Mouse (Mus musculus) spleen, adult 18-20 months (tissue): ENCODE measurements around the gene Engase.

ENCODE experiments used
- DNase-seq, 2 experiments: peaks; one replicate each; pipeline ENCODE4 v3.0.0; 2022; ENCODE audit warnings: mixed read lengths in 2 of 2

Engase gene

DNA sequence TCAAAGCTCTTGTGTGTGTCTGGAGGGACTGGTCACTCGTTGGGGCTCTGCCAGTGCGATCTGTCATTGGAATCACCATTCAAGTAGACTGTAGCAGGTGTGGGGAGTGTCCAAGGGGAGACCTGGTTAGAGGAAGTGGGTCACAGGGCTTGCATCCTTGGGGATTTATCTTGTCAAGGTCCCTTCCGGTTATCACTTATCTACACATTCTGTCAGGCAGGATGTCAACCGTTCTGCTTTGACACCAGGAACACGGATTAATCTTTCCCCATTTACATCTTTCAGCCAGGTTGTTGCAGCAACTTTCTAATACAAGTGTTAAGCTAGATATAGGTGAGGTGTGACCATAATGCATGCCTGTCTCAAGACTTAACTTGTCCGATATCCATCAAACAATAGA, 20.8 kb upstream of the Engase start:
- DNase-seq, result no peak

DNA sequence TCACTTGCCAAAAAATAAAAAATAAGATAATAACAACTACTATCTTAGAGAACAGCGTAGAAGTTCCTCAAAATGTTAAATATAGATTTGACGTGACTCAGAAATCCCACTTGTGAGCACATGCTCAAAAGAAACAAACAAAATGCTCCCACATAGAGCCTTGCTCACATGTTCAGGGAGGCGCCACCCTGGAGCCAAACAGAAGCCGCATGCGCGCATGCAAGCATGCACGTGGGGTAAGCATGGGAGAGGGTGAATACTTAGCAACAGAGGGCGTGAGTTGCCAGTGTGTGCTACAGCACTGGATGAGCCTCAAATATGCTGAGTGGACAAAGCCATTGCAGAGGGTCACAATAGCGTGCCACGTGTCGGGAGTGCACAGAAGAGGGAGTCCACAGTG, 19.7 kb upstream of the Engase start:
- DNase-seq, result no peak

DNA sequence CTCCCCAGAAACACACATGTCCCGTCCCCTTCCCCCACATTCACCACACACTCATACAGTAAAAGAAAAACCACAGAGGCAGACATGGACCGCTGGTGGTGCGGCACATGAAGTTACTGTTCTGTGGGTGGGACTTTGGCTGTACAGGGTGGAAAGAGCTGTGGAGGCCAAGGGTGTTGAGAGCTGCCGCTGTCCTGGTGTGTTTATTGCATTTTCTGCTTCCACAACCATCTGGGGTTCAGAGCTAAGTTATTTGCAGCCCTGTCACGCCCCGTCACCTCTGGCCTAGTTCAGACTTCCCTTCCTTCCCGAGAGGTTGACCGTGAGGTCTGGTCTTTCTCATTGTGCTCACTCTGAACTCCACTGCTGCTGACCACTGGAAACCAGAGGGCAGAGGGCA, 17.6 kb upstream of the Engase start:
- DNase-seq, result peak in 1 of 2 experiments; percentile 36

- no peak for DNase-seq
Observed at GRCm38 (mm10) chr11:118459536-118459935, 17.1 kb upstream of the Engase start.

DNA sequence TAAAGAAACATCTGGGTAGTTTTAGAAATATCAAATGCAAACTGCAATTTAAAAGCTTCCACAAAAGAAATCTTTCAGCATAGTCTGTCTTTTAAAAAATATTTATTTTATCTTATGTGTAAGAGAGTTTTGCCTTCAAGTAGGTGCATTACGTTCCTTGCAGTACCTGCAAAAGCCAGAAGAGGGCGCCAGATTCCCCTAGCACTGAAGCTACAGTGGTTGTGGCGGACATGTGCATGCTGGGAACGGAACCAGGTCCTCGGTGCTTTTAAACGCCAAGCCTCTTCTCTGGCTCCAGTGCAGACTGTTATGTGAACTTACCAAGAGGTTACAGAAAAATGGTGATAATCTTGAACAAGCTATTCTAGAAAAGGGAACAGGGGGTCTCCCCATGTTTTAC, 16.3 kb upstream of the Engase start:
- peak in 1 of 2 experiments; percentile 21 for DNase-seq

- DNase-seq, result no peak
Observed at GRCm38 (mm10) chr11:118467441-118468035, 9.1 kb upstream of the Engase start.

DNA sequence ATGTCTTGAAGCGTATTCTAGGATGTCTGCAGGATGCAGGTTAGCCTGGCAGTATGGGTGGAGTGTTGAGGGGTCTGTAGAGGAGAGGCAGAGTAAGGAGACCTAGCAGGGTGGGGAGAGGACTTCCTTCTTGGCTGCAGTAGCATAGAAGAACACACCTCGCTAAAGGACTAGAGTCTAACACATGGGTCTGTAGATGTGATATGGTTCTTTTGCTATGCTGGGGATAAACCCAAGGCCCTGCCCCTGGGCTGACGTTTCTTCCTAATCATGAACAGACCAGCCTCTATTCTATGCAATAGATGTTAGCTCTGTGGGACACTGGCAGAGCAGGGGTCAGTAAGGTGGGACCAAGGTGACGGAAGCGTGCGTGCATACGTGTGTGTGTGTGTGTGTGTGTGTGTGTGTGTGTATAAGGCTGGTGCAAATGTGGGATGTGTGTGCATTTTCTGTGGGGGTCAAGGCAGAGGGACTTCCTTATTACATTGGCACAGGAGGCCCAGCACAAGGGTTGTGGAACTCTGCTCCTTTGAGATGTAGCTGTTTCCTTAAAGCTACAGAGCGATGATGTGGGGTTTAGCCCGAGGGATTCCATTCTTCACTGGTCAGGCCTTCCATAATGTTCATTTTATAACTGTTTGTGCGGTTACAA, 7.0 kb upstream of the Engase start:
- no peak for DNase-seq

DNA sequence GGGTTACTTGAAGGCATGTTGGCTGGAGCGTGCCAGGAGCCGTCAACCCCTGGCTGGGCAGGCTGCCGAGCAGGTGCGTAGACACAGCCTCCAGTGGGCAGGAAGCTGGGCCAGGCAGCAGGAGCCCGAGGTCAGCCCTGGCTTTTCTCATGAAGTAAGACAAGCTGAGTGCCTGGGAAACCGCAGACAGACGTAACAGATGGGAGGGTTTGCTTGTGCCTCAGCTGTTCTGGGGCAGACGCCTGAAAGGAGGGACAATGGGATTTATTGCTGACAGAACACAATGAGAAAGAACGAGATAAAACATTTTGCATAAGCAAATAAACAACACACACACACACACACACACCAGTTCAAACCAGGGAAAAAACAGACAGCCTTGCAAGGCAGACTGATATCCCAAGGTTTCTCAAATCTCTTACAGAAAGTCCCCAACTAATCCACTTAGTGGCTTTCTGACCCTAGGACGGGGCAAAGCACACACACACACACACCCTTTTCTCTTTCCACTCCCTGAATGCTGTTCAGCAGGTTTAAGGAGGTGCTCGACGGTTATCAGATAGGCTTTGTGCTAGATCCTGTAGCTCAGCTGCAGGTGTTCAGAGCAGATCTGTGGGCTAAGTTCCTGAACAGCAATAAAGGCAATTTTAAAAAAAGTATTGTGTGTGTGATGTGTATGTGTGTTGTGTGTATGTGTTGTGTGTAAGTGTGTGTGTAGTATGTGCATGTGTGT, 6.2 kb upstream of the Engase start:
- DNase-seq, result no peak

- DNase-seq, result no peak
Observed at GRCm38 (mm10) chr11:118471676-118472075, 5.0 kb upstream of the Engase start.

GRCm38 (mm10) chr11:118473161-118473560, 3.5 kb upstream of the Engase start:
- DNase-seq, result no peak

DNA sequence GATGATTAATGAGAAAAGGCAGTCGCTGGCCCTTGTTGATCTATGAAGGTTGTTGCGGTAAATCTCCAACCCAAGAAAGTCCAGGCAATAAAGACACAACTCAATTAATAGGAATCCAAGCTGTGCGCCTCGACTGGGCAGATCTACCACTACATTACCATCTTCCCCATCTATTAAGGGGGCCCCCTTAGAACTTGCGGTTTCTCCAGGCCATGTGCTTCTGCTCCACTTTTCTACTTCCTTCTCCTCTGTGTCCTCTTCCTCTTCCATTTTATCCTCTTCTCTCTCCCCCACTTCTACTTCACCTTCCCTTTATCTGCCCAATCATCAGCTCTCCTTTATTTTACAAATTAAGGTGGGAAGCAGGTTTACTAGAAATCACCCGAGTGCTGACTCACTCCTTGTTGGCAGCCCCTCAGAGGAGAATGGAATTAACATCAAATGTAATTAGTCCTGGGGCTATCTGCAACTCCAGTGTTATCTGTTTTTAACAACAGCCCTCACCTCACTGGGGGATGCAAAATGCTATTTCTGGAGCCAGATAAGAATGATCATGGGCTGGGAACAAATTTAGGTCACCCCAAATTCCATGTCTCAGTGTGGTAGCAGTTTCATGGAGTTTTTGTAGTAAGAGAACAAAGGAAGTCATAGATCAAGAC, 2.7 kb upstream of the Engase start:
- DNase-seq, result no peak

GRCm38 (mm10) chr11:118475496-118476083, 1.0 kb upstream of the Engase start:
- DNase-seq, result no peak

- DNase-seq, result no peak
Observed at GRCm38 (mm10) chr11:118479776-118480175, 3.1 kb downstream of the Engase start.

- DNase-seq, result no peak
Observed at GRCm38 (mm10) chr11:118481231-118481630, 4.6 kb downstream of the Engase start.

GRCm38 (mm10) chr11:118481751-118482150, 5.1 kb downstream of the Engase start:
- no peak for DNase-seq

DNA sequence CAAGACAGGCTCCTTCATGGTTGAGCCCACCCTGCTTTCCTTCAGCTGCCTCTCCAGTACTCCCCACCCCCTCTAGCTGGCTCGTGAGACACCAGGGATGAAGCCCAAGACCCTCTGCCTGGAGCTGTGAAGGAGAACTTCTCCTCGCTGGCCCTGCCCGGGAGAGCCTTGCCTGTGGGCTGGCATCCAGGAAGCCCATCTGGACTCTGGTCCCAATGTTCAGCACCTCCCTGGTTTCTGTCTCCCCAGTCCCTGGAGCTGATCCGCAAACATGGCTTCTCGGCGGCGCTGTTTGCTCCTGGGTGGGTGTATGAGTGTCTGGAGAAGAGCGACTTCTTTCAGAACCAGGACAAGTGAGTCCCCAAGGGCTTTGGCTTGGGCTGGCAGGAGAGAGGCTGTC, 7.5 kb downstream of the Engase start:
- no peak for DNase-seq

GRCm38 (mm10) chr11:118485338-118485737, 8.7 kb downstream of the Engase start:
- no peak for DNase-seq

- DNase-seq, result no peak
Observed at GRCm38 (mm10) chr11:118485780-118486179, 9.2 kb downstream of the Engase start.

DNA sequence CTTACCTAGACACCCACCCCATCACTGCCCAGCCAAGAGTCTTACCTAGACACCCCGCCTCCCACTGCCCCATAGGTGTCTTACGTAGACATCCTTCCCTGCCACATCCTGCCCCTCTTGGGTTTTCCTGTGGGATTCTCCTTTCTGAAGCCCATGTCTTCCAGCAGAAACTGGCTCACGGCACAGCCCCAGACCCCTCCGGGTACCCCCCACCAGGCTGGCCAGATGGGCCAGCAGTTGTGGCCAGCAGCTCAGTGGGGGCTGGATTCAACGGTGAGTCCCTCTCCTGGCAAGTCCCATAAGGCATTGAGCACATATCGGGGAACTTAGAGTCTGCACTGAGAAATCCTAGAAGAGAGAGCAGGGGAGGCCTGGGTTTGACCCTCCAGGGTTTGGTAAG, 9.7 kb downstream of the Engase start:
- no peak for DNase-seq

DNA sequence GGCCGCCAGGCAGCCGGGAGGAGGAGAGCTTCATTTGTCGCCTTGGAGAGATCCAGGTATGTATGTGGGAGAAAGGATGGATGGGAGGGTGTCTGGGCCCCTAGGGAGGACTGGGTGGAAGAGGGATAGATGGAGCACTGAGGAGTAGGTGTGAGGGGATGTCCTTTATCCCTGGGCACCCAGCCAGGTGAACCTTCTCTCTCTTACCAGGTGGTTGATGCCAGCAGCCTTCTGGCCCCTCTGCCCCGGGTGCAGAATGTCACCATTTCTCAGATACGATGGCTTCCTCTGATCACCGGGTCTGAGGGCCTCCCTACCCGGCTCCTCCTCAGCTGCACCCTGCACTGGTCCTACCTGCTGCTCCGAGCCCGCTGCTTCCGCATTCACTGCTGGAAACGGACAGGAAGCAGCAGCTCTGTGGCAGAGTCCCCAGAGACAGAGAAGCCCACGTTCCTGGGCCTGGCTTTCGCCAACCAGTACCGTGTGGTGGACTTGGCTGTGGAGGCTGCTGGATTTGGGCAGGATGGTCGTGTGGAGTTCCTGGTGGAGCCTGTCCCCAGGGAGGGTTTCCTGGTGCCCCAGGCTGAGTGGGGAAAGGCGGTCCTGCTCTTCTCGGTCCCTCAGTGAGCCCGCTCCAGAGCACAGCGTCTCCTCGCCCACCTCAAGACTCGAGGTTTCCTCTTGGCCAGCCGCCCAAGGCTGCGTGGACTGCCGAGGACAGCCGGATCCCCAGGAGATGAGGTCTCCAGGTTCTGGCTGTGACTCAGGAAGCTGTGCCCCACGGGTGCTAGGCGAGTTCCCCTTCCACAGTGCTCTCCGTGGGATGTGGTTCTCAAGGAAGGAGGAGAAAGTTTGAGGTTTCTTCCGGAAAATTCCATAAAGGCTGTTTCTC, 10.5 kb downstream of the Engase start:
- no peak for DNase-seq

DNA sequence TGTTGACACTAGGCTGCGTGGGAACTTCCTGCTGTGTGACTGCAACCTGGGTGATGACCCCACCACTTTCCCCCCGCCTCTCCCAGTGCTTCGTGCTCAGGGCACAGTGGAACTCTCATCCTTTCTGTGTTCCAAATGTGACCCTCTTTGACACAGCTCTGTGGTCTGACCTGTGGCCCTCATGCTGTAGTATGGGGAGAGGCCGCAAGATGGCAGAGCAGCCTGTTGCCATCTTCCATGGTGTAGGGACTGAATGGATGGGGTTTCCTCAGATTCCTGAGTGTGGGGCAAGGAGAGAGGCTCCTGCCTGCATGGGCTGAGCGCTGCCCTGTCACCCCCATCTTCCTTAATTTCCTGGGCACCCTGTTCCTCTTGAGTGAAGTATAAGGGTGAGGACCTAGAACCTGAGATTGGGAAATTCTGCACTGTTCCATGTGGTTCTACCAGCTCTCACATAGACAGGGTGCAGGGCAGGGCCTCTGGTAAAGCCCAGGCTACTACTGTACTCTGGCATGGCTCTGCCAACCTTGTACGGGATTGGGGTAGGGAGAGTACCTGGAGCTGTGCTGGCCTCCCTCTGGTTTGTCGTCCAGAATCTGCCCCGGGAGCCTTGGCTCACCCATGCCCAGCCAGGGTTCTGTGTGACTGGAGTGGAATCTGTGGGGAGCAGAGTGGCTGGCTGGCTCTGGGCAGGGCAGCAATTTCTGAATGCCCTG, 11.7 kb downstream of the Engase start:
- no peak for DNase-seq

GRCm38 (mm10) chr11:118488907-118489270, 12.3 kb downstream of the Engase start:
- no peak for DNase-seq
